Mouse (Mus musculus): ENCODE results near the gene Med9.

GRCm38 (mm10) chr11:59920331-59920730 is 27.7 kb upstream of the Med9 start:
- no peak for TF ChIP-seq CTCF (conservative IDR thresholded peaks at IDR 0.05; ENCODE audit: low read length)
- TF ChIP-seq POU5F1 (IDR thresholded peaks at IDR 0.05; ENCODE audit: borderline replicate concordance, low read length), result no peak
- no peak for TF ChIP-seq NANOG (IDR thresholded peaks at IDR 0.05; ENCODE audit: borderline replicate concordance, low read length)

All from E14TG2a.4 (cell line).